Mouse (Mus musculus): ENCODE measurements around the gene Hist1h1c. TPM values are rescaled to one million over a fixed set of nuclear protein-coding genes. Genes with fewer than 3 reads are reported as not detected.
"Not testable (repeated sequence)": the region's sequence is repeated elsewhere in the genome, so short reads cannot be mapped to it uniquely, and the experiment has no call there.

Gene Hist1h1c
- polyA plus RNA-seq, 1 experiment: 10.8 TPM

- TF ChIP-seq EP300 (IDR thresholded peaks at IDR 0.05; ENCODE audit: insufficient read depth, low read depth, low read length): no peak
- TF ChIP-seq POLR2A (IDR thresholded peaks at IDR 0.05; ENCODE audit: insufficient read depth, low read length): no peak
- TF ChIP-seq CTCF (IDR thresholded peaks at IDR 0.05; ENCODE audit: low read depth, low read length): no peak
- Histone ChIP-seq H3K4me1 (ENCODE audit: control insufficient read depth, insufficient read depth, low read length) (no peaks in the 10 kb centered on the region), H3K27me3 (ENCODE audit: control insufficient read depth, insufficient read depth, low read length, poor library complexity, severe bottlenecking) (peaks cover 4% of the 10 kb centered on the region; the same call in 1 of the 2 replicates), H3K9me3 (replicated peaks; ENCODE audit: control insufficient read depth, insufficient read depth, low read length, poor library complexity, severe bottlenecking) (no peaks in the 10 kb centered on the region), H3K36me3 (ENCODE audit: control insufficient read depth, insufficient read depth, low read length, poor library complexity, severe bottlenecking) (no peaks in the 10 kb centered on the region), H3K4me3 (ENCODE audit: low read depth, low read length) (no peak overlapping the region), H3K9ac (ENCODE audit: low read depth, poor library complexity, severe bottlenecking) (no peak overlapping the region), H3K27ac (ENCODE audit: insufficient read depth, low read length) (no peak overlapping the region)
These were observed 30.0 kb upstream of the Hist1h1c start for GRCm38 (mm10) chr13:23708654-23709053.

- H3K4me3 ChIP-seq (ENCODE audit: low read depth, low read length): peak overlapping the region; percentile 10; the same call in 1 of the 2 replicates
- peaks cover 4% of the 10 kb centered on the region; the same call in 1 of the 2 replicates for H3K27me3 ChIP-seq (ENCODE audit: control insufficient read depth, insufficient read depth, low read length, poor library complexity, severe bottlenecking)
- H3K9ac ChIP-seq (ENCODE audit: low read depth, poor library complexity, severe bottlenecking): peak overlapping the region; percentile 24; the same call in 1 of the 2 replicates
- no peak overlapping the region for H3K27ac ChIP-seq (ENCODE audit: insufficient read depth, low read length)
- H3K4me1 ChIP-seq (ENCODE audit: control insufficient read depth, insufficient read depth, low read length): no peaks in the 10 kb centered on the region
- no peaks in the 10 kb centered on the region for H3K9me3 ChIP-seq (replicated peaks; ENCODE audit: control insufficient read depth, insufficient read depth, low read length, poor library complexity, severe bottlenecking)
- TF ChIP-seq POLR2A (IDR thresholded peaks at IDR 0.05; ENCODE audit: insufficient read depth, low read length) (no peak), CTCF (IDR thresholded peaks at IDR 0.05; ENCODE audit: low read depth, low read length) (no peak), EP300 (IDR thresholded peaks at IDR 0.05; ENCODE audit: insufficient read depth, low read depth, low read length) (no peak)
- no peaks in the 10 kb centered on the region for H3K36me3 ChIP-seq (ENCODE audit: control insufficient read depth, insufficient read depth, low read length, poor library complexity, severe bottlenecking)
These were observed 28.8 kb upstream of the Hist1h1c start for GRCm38 (mm10) chr13:23709714-23710373.

- TF ChIP-seq EP300 (IDR thresholded peaks at IDR 0.05; ENCODE audit: insufficient read depth, low read depth, low read length) (no peak), POLR2A (IDR thresholded peaks at IDR 0.05; ENCODE audit: insufficient read depth, low read length) (no peak), CTCF (IDR thresholded peaks at IDR 0.05; ENCODE audit: low read depth, low read length) (no peak)
- H3K4me3 ChIP-seq (ENCODE audit: low read depth, low read length): peak within 1 kb of the TSS; percentile 10; the same call in 1 of the 2 replicates
- H3K4me1 ChIP-seq (ENCODE audit: control insufficient read depth, insufficient read depth, low read length): no peaks in the 10 kb centered on the region
- no peaks in the 10 kb centered on the region for H3K36me3 ChIP-seq (ENCODE audit: control insufficient read depth, insufficient read depth, low read length, poor library complexity, severe bottlenecking)
- H3K27me3 ChIP-seq (ENCODE audit: control insufficient read depth, insufficient read depth, low read length, poor library complexity, severe bottlenecking): peaks cover 4% of the 10 kb centered on the region; the same call in 1 of the 2 replicates
- no peaks in the 10 kb centered on the region for H3K9me3 ChIP-seq (replicated peaks; ENCODE audit: control insufficient read depth, insufficient read depth, low read length, poor library complexity, severe bottlenecking)
- H3K27ac ChIP-seq (ENCODE audit: insufficient read depth, low read length): no peak within 1 kb of the TSS
- peak within 1 kb of the TSS; percentile 24; the same call in 1 of the 2 replicates for H3K9ac ChIP-seq (ENCODE audit: low read depth, poor library complexity, severe bottlenecking)
These were observed 28.1 kb upstream of the Hist1h1c start, which contains the start of gene Hfe for GRCm38 (mm10) chr13:23710374-23711089. Hfe (minus strand) TSS chr13:23710854.

GRCm38 (mm10) chr13:23716261-23717042 lies 22.2 kb upstream of the Hist1h1c start:
- H3K27ac ChIP-seq (ENCODE audit: insufficient read depth, low read length): no peak overlapping the region
- no peak overlapping the region for H3K4me3 ChIP-seq (ENCODE audit: low read depth, low read length)
- H3K9ac ChIP-seq (ENCODE audit: low read depth, poor library complexity, severe bottlenecking): no peak overlapping the region
- no peaks in the 10 kb centered on the region for H3K4me1 ChIP-seq (ENCODE audit: control insufficient read depth, insufficient read depth, low read length)
- H3K9me3 ChIP-seq (replicated peaks; ENCODE audit: control insufficient read depth, insufficient read depth, low read length, poor library complexity, severe bottlenecking): no peaks in the 10 kb centered on the region
- TF ChIP-seq CTCF (IDR thresholded peaks at IDR 0.05; ENCODE audit: low read depth, low read length): no peak
- no peak for TF ChIP-seq POLR2A (IDR thresholded peaks at IDR 0.05; ENCODE audit: insufficient read depth, low read length)
- TF ChIP-seq EP300 (IDR thresholded peaks at IDR 0.05; ENCODE audit: insufficient read depth, low read depth, low read length): no peak
- H3K36me3 ChIP-seq (ENCODE audit: control insufficient read depth, insufficient read depth, low read length, poor library complexity, severe bottlenecking): no peaks in the 10 kb centered on the region
- H3K27me3 ChIP-seq (ENCODE audit: control insufficient read depth, insufficient read depth, low read length, poor library complexity, severe bottlenecking): no peaks in the 10 kb centered on the region

GRCm38 (mm10) chr13:23717176-23717575 lies 21.4 kb upstream of the Hist1h1c start:
- no peak overlapping the region for H3K27ac ChIP-seq (ENCODE audit: insufficient read depth, low read length)
- H3K9ac ChIP-seq (ENCODE audit: low read depth, poor library complexity, severe bottlenecking): no peak overlapping the region
- H3K9me3 ChIP-seq (replicated peaks; ENCODE audit: control insufficient read depth, insufficient read depth, low read length, poor library complexity, severe bottlenecking): no peaks in the 10 kb centered on the region
- H3K4me3 ChIP-seq (ENCODE audit: low read depth, low read length): no peak overlapping the region
- no peak for TF ChIP-seq CTCF (IDR thresholded peaks at IDR 0.05; ENCODE audit: low read depth, low read length)
- TF ChIP-seq POLR2A (IDR thresholded peaks at IDR 0.05; ENCODE audit: insufficient read depth, low read length): no peak
- no peaks in the 10 kb centered on the region for H3K36me3 ChIP-seq (ENCODE audit: control insufficient read depth, insufficient read depth, low read length, poor library complexity, severe bottlenecking)
- no peaks in the 10 kb centered on the region for H3K27me3 ChIP-seq (ENCODE audit: control insufficient read depth, insufficient read depth, low read length, poor library complexity, severe bottlenecking)
- no peaks in the 10 kb centered on the region for H3K4me1 ChIP-seq (ENCODE audit: control insufficient read depth, insufficient read depth, low read length)

GRCm38 (mm10) chr13:23717593-23718245 lies 20.9 kb upstream of the Hist1h1c start:
- H3K27me3 ChIP-seq (ENCODE audit: control insufficient read depth, insufficient read depth, low read length, poor library complexity, severe bottlenecking); H3K4me3 ChIP-seq (ENCODE audit: low read depth, low read length); H3K36me3 ChIP-seq (ENCODE audit: control insufficient read depth, insufficient read depth, low read length, poor library complexity, severe bottlenecking); H3K9ac ChIP-seq (ENCODE audit: low read depth, poor library complexity, severe bottlenecking); H3K27ac ChIP-seq (ENCODE audit: insufficient read depth, low read length); H3K9me3 ChIP-seq (replicated peaks; ENCODE audit: control insufficient read depth, insufficient read depth, low read length, poor library complexity, severe bottlenecking); H3K4me1 ChIP-seq (ENCODE audit: control insufficient read depth, insufficient read depth, low read length): not testable (repeated sequence)
